Mouse (Mus musculus): Measurements from ENCODE around the gene Tmem254a. TPM values are rescaled to one million over a fixed set of nuclear protein-coding genes. Genes with fewer than 3 reads are reported as not detected.
"Not testable (repeated sequence)": the region's sequence is repeated elsewhere in the genome, so short reads cannot be mapped to it uniquely, and the experiment has no call there.

The Tmem254a gene
- 3.0 and 3.6 TPM in 2 replicates for polyA plus RNA-seq (2015; fragmentation: Nextera tagmentation; extraction: Ambion mirVana)

- no CpG with 5 or more reads among the region's 10 CpGs for WGBS
These were observed at the start of gene Tmem254a for GRCm38 (mm10) chr14:25927562-25927881. Tmem254a (minus strand) TSS chr14:25927672.

GRCm38 (mm10) chr14:25957861-25958260 is 30.4 kb upstream of the Tmem254a start:
- not testable (repeated sequence) for H3K9ac ChIP-seq; H3K27me3 ChIP-seq; ATAC-seq (ENCODE audit: borderline replicate concordance, extremely low read depth, low FRiP score, low TSS enrichment); H3K4me1 ChIP-seq; H3K36me3 ChIP-seq; H3K27ac ChIP-seq; H3K4me3 ChIP-seq; H3K4me2 ChIP-seq; H3K9me3 ChIP-seq
- no CpG with 5 or more reads among the region's 3 CpGs for WGBS

More at GRCm38 (mm10) chr14:25927562-25927881, at the start of gene Tmem254a:
- H3K4me2 ChIP-seq; H3K36me3 ChIP-seq; H3K9me3 ChIP-seq; H3K4me3 ChIP-seq; H3K9ac ChIP-seq; H3K27ac ChIP-seq; H3K4me1 ChIP-seq; ATAC-seq (ENCODE audit: borderline replicate concordance, extremely low read depth, low FRiP score, low TSS enrichment); H3K27me3 ChIP-seq: not testable (repeated sequence)

- ATAC-seq (ENCODE audit: borderline replicate concordance, extremely low read depth, low FRiP score, low TSS enrichment); H3K4me2 ChIP-seq; H3K36me3 ChIP-seq; H3K9me3 ChIP-seq; H3K27me3 ChIP-seq; H3K27ac ChIP-seq; H3K4me1 ChIP-seq; H3K9ac ChIP-seq; H3K4me3 ChIP-seq: not testable (repeated sequence)
- no CpG with 5 or more reads among the region's 8 CpGs for WGBS
These were observed 10.5 kb upstream of the Tmem254a start, which contains the start of gene Cphx1 for GRCm38 (mm10) chr14:25938004-25938403. Cphx1 (plus strand) TSS chr14:25938304.

- not testable (repeated sequence) for H3K9ac ChIP-seq; H3K4me1 ChIP-seq; H3K4me3 ChIP-seq; H3K36me3 ChIP-seq; H3K27ac ChIP-seq; ATAC-seq (ENCODE audit: borderline replicate concordance, extremely low read depth, low FRiP score, low TSS enrichment); H3K27me3 ChIP-seq; H3K9me3 ChIP-seq; H3K4me2 ChIP-seq
- no CpG with 5 or more reads among the region's 5 CpGs for WGBS
These were observed 9.6 kb upstream of the Tmem254a start for GRCm38 (mm10) chr14:25936867-25937630.

- no CpG with 5 or more reads among the region's 44 CpGs for WGBS
- H3K27me3 ChIP-seq, H3K4me1 ChIP-seq, H3K4me2 ChIP-seq, H3K9ac ChIP-seq, H3K36me3 ChIP-seq, H3K4me3 ChIP-seq, H3K27ac ChIP-seq, H3K9me3 ChIP-seq: not testable (repeated sequence)
- ATAC-seq (ENCODE audit: borderline replicate concordance, extremely low read depth, low FRiP score, low TSS enrichment) = peak; percentile 70
These were observed 484 bp downstream of the Tmem254a start for GRCm38 (mm10) chr14:25926814-25927561.

GRCm38 (mm10) chr14:25918427-25919170 is 8.9 kb downstream of the Tmem254a start:
- H3K36me3 ChIP-seq, H3K4me1 ChIP-seq, H3K27ac ChIP-seq, H3K27me3 ChIP-seq, H3K4me2 ChIP-seq, H3K4me3 ChIP-seq, H3K9ac ChIP-seq, H3K9me3 ChIP-seq: not testable (repeated sequence)
- WGBS = no CpG with 5 or more reads among the region's 5 CpGs
- ATAC-seq (ENCODE audit: borderline replicate concordance, extremely low read depth, low FRiP score, low TSS enrichment) = peak; percentile 72

GRCm38 (mm10) chr14:25908976-25909375 is 18.5 kb downstream of the Tmem254a start:
- H3K4me2 ChIP-seq, H3K27me3 ChIP-seq, H3K9ac ChIP-seq, H3K4me3 ChIP-seq, H3K36me3 ChIP-seq, H3K4me1 ChIP-seq, H3K27ac ChIP-seq, H3K9me3 ChIP-seq: not testable (repeated sequence)
- ATAC-seq (ENCODE audit: borderline replicate concordance, extremely low read depth, low FRiP score, low TSS enrichment) = peak; percentile 31; the same call in 1 of the 2 replicates
- WGBS = no CpG with 5 or more reads among the region's 8 CpGs

GRCm38 (mm10) chr14:25907272-25907671 is 20.2 kb downstream of the Tmem254a start:
- not testable (repeated sequence) for H3K4me3 ChIP-seq; H3K27ac ChIP-seq; H3K9me3 ChIP-seq; H3K4me1 ChIP-seq; H3K27me3 ChIP-seq; H3K9ac ChIP-seq; H3K4me2 ChIP-seq; ATAC-seq (ENCODE audit: borderline replicate concordance, extremely low read depth, low FRiP score, low TSS enrichment); H3K36me3 ChIP-seq
- no CpG with 5 or more reads among the region's 9 CpGs for WGBS

GRCm38 (mm10) chr14:25905243-25905642 is 22.2 kb downstream of the Tmem254a start:
- not testable (repeated sequence) for H3K36me3 ChIP-seq; H3K27me3 ChIP-seq; H3K27ac ChIP-seq; H3K9ac ChIP-seq; H3K9me3 ChIP-seq; H3K4me3 ChIP-seq; H3K4me2 ChIP-seq; ATAC-seq (ENCODE audit: borderline replicate concordance, extremely low read depth, low FRiP score, low TSS enrichment); H3K4me1 ChIP-seq
- 78% methylated on average over 1 of the region's 5 CpGs for WGBS

GRCm38 (mm10) chr14:25903000-25903399 is 24.5 kb downstream of the Tmem254a start, which contains the start of gene Plac9a:
Plac9a (minus strand) TSS chr14:25903100.
- H3K9me3 ChIP-seq; H3K27me3 ChIP-seq; H3K4me3 ChIP-seq; ATAC-seq (ENCODE audit: borderline replicate concordance, extremely low read depth, low FRiP score, low TSS enrichment); H3K4me1 ChIP-seq; H3K9ac ChIP-seq; H3K36me3 ChIP-seq; H3K4me2 ChIP-seq; H3K27ac ChIP-seq: not testable (repeated sequence)
- WGBS = no CpG with 5 or more reads among the region's 10 CpGs

- no CpG with 5 or more reads among the region's 7 CpGs for WGBS
- not testable (repeated sequence) for H3K9me3 ChIP-seq
These were observed 31.8 kb downstream of the Tmem254a start for GRCm38 (mm10) chr14:25895686-25896085.

GRCm38 (mm10) chr14:25894566-25894965 is 32.9 kb downstream of the Tmem254a start:
- H3K4me2 ChIP-seq; ATAC-seq (ENCODE audit: borderline replicate concordance, extremely low read depth, low FRiP score, low TSS enrichment); H3K4me1 ChIP-seq; H3K4me3 ChIP-seq; H3K9me3 ChIP-seq; H3K27me3 ChIP-seq; H3K36me3 ChIP-seq; H3K27ac ChIP-seq; H3K9ac ChIP-seq: not testable (repeated sequence)
- WGBS = no CpG with 5 or more reads among the region's 3 CpGs

More at GRCm38 (mm10) chr14:25895686-25896085, 31.8 kb downstream of the Tmem254a start:
- not testable (repeated sequence) for H3K4me2 ChIP-seq; H3K27ac ChIP-seq; H3K36me3 ChIP-seq; H3K27me3 ChIP-seq; H3K4me3 ChIP-seq; H3K4me1 ChIP-seq; H3K9ac ChIP-seq; ATAC-seq (ENCODE audit: borderline replicate concordance, extremely low read depth, low FRiP score, low TSS enrichment)
